Mouse (Mus musculus) lung, adult 2 months (tissue): Measurements from ENCODE around the gene Thtpa. TPM values are rescaled to one million over a fixed set of nuclear protein-coding genes. Genes with fewer than 3 reads are reported as not detected.

Experiments used
- DNase-seq: peaks from one replicate; pipeline ENCODE4 v3.0.0; 2022
- H3K4me1 ChIP-seq: fragments of 200-500 bp; 2 replicates; pipeline ENCODE4 v1.6.1; 2011; ENCODE audit warnings: low read length; ENCODE audit not compliant: control insufficient read depth, insufficient read depth
- H3K4me3 ChIP-seq: fragments of 200-500 bp; replicated peaks from 2 replicates; pipeline ENCODE3; 2011; ENCODE audit warnings: low read depth, mild to moderate bottlenecking, control low read depth, low read length; ENCODE audit errors: extremely low read depth
- CTCF ChIP-seq: fragments of 200-500 bp; IDR thresholded peaks from 2 replicates; pipeline ENCODE4 v1.5.1; 2011; ENCODE audit warnings: mild to moderate bottlenecking, low read length, control low read depth; ENCODE audit not compliant: insufficient read depth
- POLR2A ChIP-seq: fragments of 200-500 bp; IDR thresholded peaks from 2 replicates; pipeline ENCODE4 v1.6.1; 2011; ENCODE audit warnings: low read depth, mild to moderate bottlenecking, control low read depth, low read length, borderline replicate concordance; ENCODE audit errors: extremely low read depth
- WGBS: fragments of 180-500 bp; shearing (Covaris S2); methylation state at CpG from one replicate; pipeline ENCODE4 v1.1.7; 2018; 5-methylcytosine and 5-hydroxymethylcytosine counted together
- polyA plus RNA-seq: library from polyadenylated mRNA; depleted of rRNA; stranded (reverse); fragments of >200 nt; gene quantifications from 2 replicates; pipeline ENCODE4 v1.2.3, GENCODE M21; 2012; rRNA removed

The Thtpa gene
- polyA plus RNA-seq: 5.2 and 9.2 TPM in 2 replicates

GRCm38 (mm10) chr14:55094704-55095231 lies at the start of gene Thtpa:
Gene Thtpa (plus strand): TSS chr14:55094784.
- H3K4me3 ChIP-seq: peak within 1 kb of the TSS; percentile 87
- TF ChIP-seq POLR2A: peak; percentile 34; the same call in 1 of the 2 replicates
- TF ChIP-seq CTCF: no peak
- peaks cover 2% of the 10 kb centered on the region for H3K4me1 ChIP-seq
- WGBS: 1% methylated on average over 30 of the region's 30 CpGs
- DNase-seq: peak; percentile 84

GRCm38 (mm10) chr14:55047971-55048531 lies 46.5 kb upstream of the Thtpa start:
- no peak for DNase-seq
- Histone ChIP-seq H3K4me1 (no peaks in the 10 kb centered on the region), H3K4me3 (no peak overlapping the region)
- 51% methylated on average over 2 of the region's 2 CpGs for WGBS
- no peak for TF ChIP-seq CTCF
- TF ChIP-seq POLR2A: no peak

GRCm38 (mm10) chr14:55052496-55052895 lies 42.1 kb upstream of the Thtpa start:
- Histone ChIP-seq H3K4me1 (no peaks in the 10 kb centered on the region), H3K4me3 (no peak overlapping the region)
- WGBS: 72% methylated on average over 9 of the region's 9 CpGs
- TF ChIP-seq POLR2A (no peak), CTCF (no peak)
- DNase-seq: no peak

- WGBS: 77% methylated on average over 4 of the region's 4 CpGs
- TF ChIP-seq CTCF: no peak
- TF ChIP-seq POLR2A: no peak
- no peak for DNase-seq
Observed at GRCm38 (mm10) chr14:55053050-55053449, 41.5 kb upstream of the Thtpa start.

GRCm38 (mm10) chr14:55053708-55054190 lies 40.8 kb upstream of the Thtpa start:
- Histone ChIP-seq H3K4me1 (no peaks in the 10 kb centered on the region), H3K4me3 (no peak overlapping the region)
- DNase-seq: no peak
- TF ChIP-seq CTCF (no peak), POLR2A (no peak)
- 83% methylated on average over 16 of the region's 17 CpGs for WGBS

More at GRCm38 (mm10) chr14:55053050-55053449, 41.5 kb upstream of the Thtpa start:
- no peak overlapping the region for H3K4me3 ChIP-seq
- H3K4me1 ChIP-seq: no peaks in the 10 kb centered on the region

GRCm38 (mm10) chr14:55054191-55054749 lies 40.3 kb upstream of the Thtpa start:
- 73% methylated on average over 10 of the region's 10 CpGs for WGBS
- DNase-seq: no peak
- H3K4me3 ChIP-seq: no peak overlapping the region
- TF ChIP-seq CTCF (no peak), POLR2A (no peak)
- H3K4me1 ChIP-seq: no peaks in the 10 kb centered on the region

- Histone ChIP-seq H3K4me1 (no peaks in the 10 kb centered on the region), H3K4me3 (no peak overlapping the region)
- no peak for DNase-seq
- no peak for TF ChIP-seq POLR2A
- no peak for TF ChIP-seq CTCF
- 49% methylated on average over 11 of the region's 11 CpGs for WGBS
Observed at GRCm38 (mm10) chr14:55055167-55055834, 39.3 kb upstream of the Thtpa start.

- TF ChIP-seq CTCF: no peak
- no peak for TF ChIP-seq POLR2A
- no peak for DNase-seq
- WGBS: 82% methylated on average over 1 of the region's 1 CpGs
- Histone ChIP-seq H3K4me3 (no peak overlapping the region), H3K4me1 (no peaks in the 10 kb centered on the region)
Observed at GRCm38 (mm10) chr14:55059009-55059408, 35.6 kb upstream of the Thtpa start.

GRCm38 (mm10) chr14:55059931-55060330 lies 34.7 kb upstream of the Thtpa start:
- H3K4me1 ChIP-seq: no peaks in the 10 kb centered on the region
- WGBS: 84% methylated on average over 5 of the region's 5 CpGs
- H3K4me3 ChIP-seq: no peak overlapping the region
- TF ChIP-seq CTCF (no peak), POLR2A (no peak)
- DNase-seq: no peak

- Histone ChIP-seq H3K4me1 (no peaks in the 10 kb centered on the region), H3K4me3 (no peak overlapping the region)
- TF ChIP-seq POLR2A (no peak), CTCF (no peak)
- DNase-seq: no peak
- WGBS: 58% methylated on average over 7 of the region's 7 CpGs
Observed at GRCm38 (mm10) chr14:55061845-55062244, 32.7 kb upstream of the Thtpa start.
